Mouse (Mus musculus) MEL (cell line): Measurements from ENCODE around the gene Foxg1. TPM values are rescaled to one million over a fixed set of nuclear protein-coding genes. Genes with fewer than 3 reads are reported as not detected.

Experiments used
- DNase-seq: peaks from one replicate; pipeline ENCODE4 v3.0.0; 2011; ENCODE audit warnings: low read depth, low spot score
- H3K27ac ChIP-seq: 2 replicates; pipeline ENCODE4 v1.5.1; 2012; ENCODE audit warnings: low read depth, mild to moderate bottlenecking, control low read depth, low read length, moderate library complexity; ENCODE audit not compliant: control insufficient read depth
- H3K27me3 ChIP-seq, 2 experiments: fragments of 150-350 bp in 1 of 2; sonication (generic) in 1 of 2; 2 replicates each; pipeline ENCODE4 v1.6.1; 2012; ENCODE audit warnings: low read length in 2 of 2, mild to moderate bottlenecking in 2 of 2, improper control_type of control experiment in 1 of 2, moderate library complexity in 1 of 2; ENCODE audit not compliant: insufficient read depth in 2 of 2, control insufficient read depth in 1 of 2
- H3K36me3 ChIP-seq, 2 experiments: 2 replicates each; pipeline ENCODE4 v1.6.1; 2012 to 2014; ENCODE audit warnings: low read length in 2 of 2, improper control_type of control experiment in 1 of 2, inconsistent platforms in 1 of 2, mild to moderate bottlenecking in 1 of 2; ENCODE audit not compliant: insufficient read depth in 2 of 2, control insufficient read depth in 1 of 2
- H3K4me1 ChIP-seq, 2 experiments: fragments of 150-350 bp in 1 of 2; sonication (generic) in 1 of 2; 2 replicates each; pipeline ENCODE4 v1.6.1; 2012; ENCODE audit warnings: low read length in 2 of 2, improper control_type of control experiment in 1 of 2, mild to moderate bottlenecking in 1 of 2; ENCODE audit not compliant: insufficient read depth in 2 of 2, control insufficient read depth in 1 of 2
- H3K4me3 ChIP-seq, 2 experiments: fragments of 150-350 bp in 1 of 2; sonication (generic) in 1 of 2; 2 replicates each; pipeline ENCODE4 v1.5.1; 2012; ENCODE audit warnings: low read depth in 2 of 2, low read length in 2 of 2, mild to moderate bottlenecking in 2 of 2, moderate library complexity in 2 of 2, control low read depth in 1 of 2, improper control_type of control experiment in 1 of 2; ENCODE audit not compliant: control insufficient read depth in 1 of 2, insufficient read depth in 1 of 2
- H3K79me2 ChIP-seq: 2 replicates; pipeline ENCODE4 v1.6.1; 2012; ENCODE audit warnings: mild to moderate bottlenecking, low read length, moderate library complexity; ENCODE audit not compliant: control insufficient read depth, poor library complexity, insufficient read depth
- H3K9ac ChIP-seq: 2 replicates; pipeline ENCODE4 v1.6.1; 2012; ENCODE audit warnings: low read depth, mild to moderate bottlenecking, control low read depth, low read length, moderate library complexity; ENCODE audit not compliant: control insufficient read depth, poor library complexity, severe bottlenecking
- H3K9me3 ChIP-seq: fragments of 150-350 bp; sonication (generic); replicated peaks from 2 replicates; pipeline ENCODE4 v1.6.1; 2012; ENCODE audit warnings: mild to moderate bottlenecking, low read length, improper control_type of control experiment, moderate library complexity; ENCODE audit not compliant: insufficient read depth
- BHLHE40 ChIP-seq: IDR thresholded peaks from 2 replicates; pipeline ENCODE4 v1.6.1; 2012; ENCODE audit warnings: low read depth, mild to moderate bottlenecking, inconsistent platforms, low read length, improper control_type of control experiment, borderline replicate concordance
- CHD2 ChIP-seq: IDR thresholded peaks from 2 replicates; pipeline ENCODE4 v1.6.1; 2011; ENCODE audit warnings: low read length, improper control_type of control experiment
- EP300 ChIP-seq, 2 experiments: IDR thresholded peaks; 2 replicates each; pipeline ENCODE4 v1.6.1; 2011; ENCODE audit warnings: improper control_type of control experiment in 2 of 2, low read length in 2 of 2, low read depth in 1 of 2, mild to moderate bottlenecking in 1 of 2
- ETS1 ChIP-seq: IDR thresholded peaks from 2 replicates; pipeline ENCODE4 v1.6.1; 2012; ENCODE audit warnings: low read depth, mild to moderate bottlenecking, inconsistent platforms, low read length, improper control_type of control experiment, moderate library complexity
- GABPA ChIP-seq: IDR thresholded peaks from 2 replicates; pipeline ENCODE4 v1.6.1; 2012; ENCODE audit warnings: low read depth, mild to moderate bottlenecking, inconsistent platforms, low read length, improper control_type of control experiment, moderate library complexity
- GATA1 ChIP-seq: IDR thresholded peaks from 2 replicates; pipeline ENCODE4 v1.6.1; 2011; ENCODE audit warnings: low read depth, low read length, improper control_type of control experiment
- HCFC1 ChIP-seq: IDR thresholded peaks from 2 replicates; pipeline ENCODE4 v1.6.1; 2012; ENCODE audit warnings: low read depth, mild to moderate bottlenecking, inconsistent platforms, low read length, improper control_type of control experiment, moderate library complexity
- JUND ChIP-seq: IDR thresholded peaks from 2 replicates; pipeline ENCODE4 v1.6.1; 2011; ENCODE audit warnings: low read depth, mild to moderate bottlenecking, improper control_type of control experiment, low read length
- KAT2A ChIP-seq: conservative IDR thresholded peaks from 2 replicates; pipeline ENCODE4 v1.6.1; 2012; ENCODE audit warnings: low read depth, low read length, improper control_type of control experiment, inconsistent platforms
- MAX ChIP-seq: IDR thresholded peaks from 2 replicates; pipeline ENCODE4 v1.6.1; 2011; ENCODE audit warnings: low read length, improper control_type of control experiment
- MEF2A ChIP-seq: IDR thresholded peaks from 2 replicates; pipeline ENCODE4 v1.6.1; 2014; ENCODE audit warnings: low read depth, mild to moderate bottlenecking, inconsistent platforms, low read length, improper control_type of control experiment; ENCODE audit not compliant: poor library complexity, insufficient replicate concordance, severe bottlenecking; ENCODE audit errors: extremely low read depth
- MXI1 ChIP-seq: IDR thresholded peaks from 2 replicates; pipeline ENCODE4 v1.6.1; 2011; ENCODE audit warnings: mild to moderate bottlenecking, low read depth, low read length, improper control_type of control experiment
- MYB ChIP-seq: IDR thresholded peaks from 2 replicates; pipeline ENCODE4 v1.6.1; 2011; ENCODE audit warnings: mild to moderate bottlenecking, low read depth, low read length, improper control_type of control experiment
- MYC ChIP-seq: IDR thresholded peaks from 2 replicates; pipeline ENCODE4 v1.6.1; 2011; ENCODE audit warnings: low read depth, mild to moderate bottlenecking, low read length, improper control_type of control experiment, moderate library complexity
- NRF1 ChIP-seq: IDR thresholded peaks from 2 replicates; pipeline ENCODE4 v1.6.1; 2014; ENCODE audit warnings: low read depth, mild to moderate bottlenecking, inconsistent platforms, low read length, improper control_type of control experiment, moderate library complexity; ENCODE audit not compliant: poor library complexity, insufficient read depth, severe bottlenecking
- POLR2AphosphoS5 ChIP-seq: IDR thresholded peaks from 2 replicates; pipeline ENCODE4 v1.6.1; 2012; ENCODE audit warnings: low read depth, borderline replicate concordance, mild to moderate bottlenecking, inconsistent platforms, low read length, moderate library complexity, mixed read lengths
- RAD21 ChIP-seq: IDR thresholded peaks from 2 replicates; pipeline ENCODE4 v1.6.1; 2011; ENCODE audit warnings: mild to moderate bottlenecking, low read depth, low read length, improper control_type of control experiment
- RCOR1 ChIP-seq: IDR thresholded peaks from 2 replicates; pipeline ENCODE4 v1.6.1; 2012; ENCODE audit warnings: low read depth, mild to moderate bottlenecking, inconsistent platforms, low read length, improper control_type of control experiment
- USF1 ChIP-seq: IDR thresholded peaks from 2 replicates; pipeline ENCODE4 v1.6.1; 2014; ENCODE audit warnings: low read depth, mild to moderate bottlenecking, inconsistent platforms, low read length, improper control_type of control experiment, moderate library complexity
- ZC3H11A ChIP-seq: IDR thresholded peaks from 2 replicates; pipeline ENCODE4 v1.6.1; 2012; ENCODE audit warnings: low read depth, mild to moderate bottlenecking, inconsistent platforms, low read length, improper control_type of control experiment
- ZKSCAN1 ChIP-seq: IDR thresholded peaks from 2 replicates; pipeline ENCODE4 v1.6.1; 2012; ENCODE audit warnings: low read depth, mild to moderate bottlenecking, inconsistent platforms, low read length, improper control_type of control experiment, moderate library complexity
- ZMIZ1 ChIP-seq: IDR thresholded peaks from 2 replicates; pipeline ENCODE4 v1.6.1; 2012; ENCODE audit warnings: low read depth, mild to moderate bottlenecking, inconsistent platforms, low read length, improper control_type of control experiment, moderate library complexity
- ZNF384 ChIP-seq: IDR thresholded peaks from 2 replicates; pipeline ENCODE4 v1.6.1; 2012; ENCODE audit warnings: low read depth, mild to moderate bottlenecking, inconsistent platforms, low read length, improper control_type of control experiment
- polyA plus RNA-seq, 2 experiments: library from polyadenylated mRNA; stranded (reverse) in 1 of 2; unstranded in 1 of 2; fragments of >175 nt in 1 of 2; fragments of >200 nt in 1 of 2; gene quantifications; 2 replicates each; pipeline versions ENCODE4 v1.2.1 to v1.2.4; 2012; ENCODE audit warnings: low replicate concordance in 2 of 2, low read depth in 1 of 2; ENCODE audit not compliant: insufficient read length in 2 of 2, insufficient read depth in 1 of 2, missing spikeins in 1 of 2
- total RNA-seq: library from RNA; depleted of rRNA; stranded (reverse); fragments of 300-350 nt; gene quantifications from 2 replicates; pipeline ENCODE4 v1.2.3, GENCODE M21; 2012

Gene Foxg1
- total and polyA plus RNA-seq, 3 experiments, result not detected

DNA sequence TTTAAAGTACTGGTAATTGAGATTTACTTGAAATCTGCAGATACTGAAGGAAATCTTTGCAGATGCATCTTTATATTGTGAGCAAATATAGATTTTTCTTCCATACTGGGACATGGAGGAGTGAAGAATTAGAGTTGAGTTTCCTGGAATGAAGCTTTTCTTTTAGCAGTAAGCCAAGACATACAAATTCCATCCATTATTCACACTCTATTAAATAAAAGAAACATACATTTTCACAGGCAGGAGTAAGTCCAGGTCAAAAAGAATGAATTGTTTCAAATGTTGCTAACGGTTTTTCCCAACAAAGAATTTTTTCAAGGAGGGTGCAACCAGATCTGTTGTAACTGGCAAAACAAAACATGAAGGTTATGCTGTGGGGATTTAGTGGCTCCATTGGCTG lies 17.2 kb downstream of the Foxg1 start:
- no peak overlapping the region for H3K4me3 ChIP-seq

DNA sequence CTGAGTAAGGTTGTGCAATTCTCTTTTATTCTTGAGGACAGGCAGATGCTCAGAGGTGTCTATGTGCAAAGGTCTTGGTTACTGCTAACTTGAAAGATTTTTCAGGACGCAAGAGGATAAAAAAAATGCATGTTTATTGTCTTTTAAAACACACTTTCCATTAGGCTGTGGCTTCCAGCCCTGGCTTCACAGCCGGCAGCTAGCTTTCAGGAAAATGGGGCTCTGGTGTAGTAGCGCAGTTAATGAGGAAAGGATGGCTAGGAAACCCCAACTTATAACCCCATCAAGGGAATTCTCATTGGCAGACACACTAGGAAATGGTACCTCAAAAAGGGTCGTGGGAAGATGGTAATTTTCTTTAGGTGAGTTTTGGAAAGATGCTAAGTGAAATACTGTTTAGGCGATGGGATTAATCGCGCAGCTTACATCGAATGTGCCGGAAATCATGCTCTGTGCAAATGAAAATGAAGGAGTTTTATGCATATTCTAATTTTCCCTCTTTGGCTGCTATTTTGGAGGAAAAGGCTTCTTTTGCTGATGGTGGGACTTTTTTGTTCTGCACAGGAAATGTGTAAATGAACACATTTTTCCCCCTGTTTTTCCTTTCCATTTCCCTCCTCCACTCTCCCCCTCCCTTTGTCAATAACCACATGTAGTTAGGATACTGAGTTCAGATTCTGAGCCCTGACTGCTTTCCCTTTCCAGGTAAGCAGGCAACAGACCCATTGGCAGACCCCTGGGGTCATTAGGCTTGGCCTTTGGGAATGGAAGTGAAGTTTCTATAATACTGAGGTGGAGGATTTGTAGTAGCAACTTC lies 17.8 kb downstream of the Foxg1 start:
- no peak for DNase-seq
- H3K27me3 ChIP-seq, result no peaks in the 10 kb centered on the region
- H3K9ac ChIP-seq, result no peak overlapping the region
- no peaks in the 10 kb centered on the region for H3K9me3 ChIP-seq
- no peak overlapping the region for H3K4me3 ChIP-seq
- TF ChIP-seq NRF1, result no peak
- TF ChIP-seq ZC3H11A, result no peak
- no peaks in the 10 kb centered on the region for H3K36me3 ChIP-seq
- no peak overlapping the region for H3K27ac ChIP-seq
- H3K79me2 ChIP-seq, result no peaks in the 10 kb centered on the region
- no peaks in the 10 kb centered on the region for H3K4me1 ChIP-seq

More for the DNA sequence above, 17.2 kb downstream of the Foxg1 start:
- no peak overlapping the region for H3K27ac ChIP-seq
- H3K36me3 ChIP-seq, result no peaks in the 10 kb centered on the region
- no peaks in the 10 kb centered on the region for H3K9me3 ChIP-seq
- H3K4me1 ChIP-seq, result no peaks in the 10 kb centered on the region
- TF ChIP-seq EP300 (IDR thresholded peaks at IDR 0.05; ENCODE audit: low read depth in 1 of 2, low read length in 2 of 2) (no peak), ZC3H11A (no peak), MXI1 (no peak), ETS1 (no peak), USF1 (no peak), KAT2A (no peak), HCFC1 (no peak), ZNF384 (no peak)
- no peak for DNase-seq
- no peaks in the 10 kb centered on the region for H3K27me3 ChIP-seq
- no peaks in the 10 kb centered on the region for H3K79me2 ChIP-seq
- H3K9ac ChIP-seq, result no peak overlapping the region

GRCm38 (mm10) chr12:49400853-49401118 lies 18.3 kb downstream of the Foxg1 start:
- H3K27me3 ChIP-seq, result no peaks in the 10 kb centered on the region

More at GRCm38 (mm10) chr12:49400853-49401118, 18.3 kb downstream of the Foxg1 start:
- no peak for DNase-seq
- Histone ChIP-seq H3K27ac (no peak overlapping the region), H3K36me3 (no peaks in the 10 kb centered on the region), H3K79me2 (no peaks in the 10 kb centered on the region), H3K9ac (no peak overlapping the region), H3K9me3 (no peaks in the 10 kb centered on the region), H3K4me3 (no peak overlapping the region), H3K4me1 (no peaks in the 10 kb centered on the region)
- TF ChIP-seq ZMIZ1 (no peak), MAX (no peak), MEF2A (no peak), CHD2 (no peak), ZC3H11A (no peak), JUND (no peak), MYB (no peak), ZKSCAN1 (no peak), USF1 (no peak), RCOR1 (no peak), BHLHE40 (no peak), GATA1 (no peak), GABPA (no peak), MYC (no peak), NRF1 (no peak), POLR2AphosphoS5 (no peak), RAD21 (no peak)
